Mouse (Mus musculus): ENCODE results near the gene Nhsl2.

GRCm38 (mm10) chrX:101933346-101933745, 84.2 kb downstream of the Nhsl2 start:
- TF ChIP-seq POLR2A (IDR thresholded peaks at IDR 0.05; ENCODE audit: insufficient read depth, low read length) (no peak), EP300 (IDR thresholded peaks at IDR 0.05; ENCODE audit: insufficient read depth, low read depth, low read length) (no peak)
